Mouse (Mus musculus): Measurements from ENCODE around the gene Akr1b7. TPM values are rescaled to one million over a fixed set of nuclear protein-coding genes. Genes with fewer than 3 reads are reported as not detected.
"Not testable (repeated sequence)": the region's sequence is repeated elsewhere in the genome, so short reads cannot be mapped to it uniquely, and the experiment has no call there.

Gene Akr1b7
- 14.6 and 30.1 TPM in 2 replicates for polyA plus RNA-seq (2012; rRNA removed)

- Histone ChIP-seq H3K27me3 (ENCODE audit: control insufficient read depth, insufficient read depth, low read length) (no peaks in the 10 kb centered on the region), H3K4me3 (ENCODE audit: low read depth, low read length) (peak within 1 kb of the TSS; percentile 58), H3K36me3 (ENCODE audit: control insufficient read depth, insufficient read depth, low read length) (peaks cover 3% of the 10 kb centered on the region; the same call in 1 of the 2 replicates), H3K4me1 (ENCODE audit: control insufficient read depth, insufficient read depth, insufficient read length, low read length) (peaks cover 9% of the 10 kb centered on the region), H3K27ac (ENCODE audit: insufficient read depth, low read depth, low read length) (peak within 1 kb of the TSS; percentile 94)
- WGBS: 21% methylated on average over 6 of the region's 6 CpGs
- TF ChIP-seq POLR2A (IDR thresholded peaks at IDR 0.05; ENCODE audit: low read depth, low read length) (no peak), CTCF (IDR thresholded peaks at IDR 0.05; ENCODE audit: extremely low read depth, insufficient read length, insufficient replicate concordance, low read depth, low read length) (no peak)
Measured at GRCm38 (mm10) chr6:34412023-34412422, at the start of gene Akr1b7. Akr1b7 (plus strand) TSS chr6:34412334.

GRCm38 (mm10) chr6:34364217-34365136 is 47.7 kb upstream of the Akr1b7 start:
- Histone ChIP-seq H3K27me3 (ENCODE audit: control insufficient read depth, insufficient read depth, low read length) (no peaks in the 10 kb centered on the region), H3K4me3 (ENCODE audit: low read depth, low read length) (no peak overlapping the region), H3K27ac (ENCODE audit: insufficient read depth, low read depth, low read length) (no peak overlapping the region), H3K36me3 (ENCODE audit: control insufficient read depth, insufficient read depth, low read length) (no peaks in the 10 kb centered on the region), H3K4me1 (ENCODE audit: control insufficient read depth, insufficient read depth, insufficient read length, low read length) (no peaks in the 10 kb centered on the region)
- TF ChIP-seq CTCF (IDR thresholded peaks at IDR 0.05; ENCODE audit: extremely low read depth, insufficient read length, insufficient replicate concordance, low read depth, low read length): peak; percentile 9; the same call in 1 of the 2 replicates
- TF ChIP-seq POLR2A (IDR thresholded peaks at IDR 0.05; ENCODE audit: low read depth, low read length): no peak
- whole genome bisulfite sequencing: 81% methylated on average over 12 of the region's 12 CpGs

- Histone ChIP-seq H3K27ac (ENCODE audit: insufficient read depth, low read depth, low read length) (no peak overlapping the region), H3K36me3 (ENCODE audit: control insufficient read depth, insufficient read depth, low read length) (no peaks in the 10 kb centered on the region), H3K4me3 (ENCODE audit: low read depth, low read length) (no peak overlapping the region), H3K27me3 (ENCODE audit: control insufficient read depth, insufficient read depth, low read length) (no peaks in the 10 kb centered on the region), H3K4me1 (ENCODE audit: control insufficient read depth, insufficient read depth, insufficient read length, low read length) (no peaks in the 10 kb centered on the region)
- 76% methylated on average over 9 of the region's 9 CpGs for WGBS
- TF ChIP-seq POLR2A (IDR thresholded peaks at IDR 0.05; ENCODE audit: low read depth, low read length) (no peak), CTCF (IDR thresholded peaks at IDR 0.05; ENCODE audit: extremely low read depth, insufficient read length, insufficient replicate concordance, low read depth, low read length) (no peak)
Measured at GRCm38 (mm10) chr6:34367998-34368397, 44.1 kb upstream of the Akr1b7 start.

GRCm38 (mm10) chr6:34370081-34370480 is 42.1 kb upstream of the Akr1b7 start:
- Histone ChIP-seq H3K36me3 (ENCODE audit: control insufficient read depth, insufficient read depth, low read length) (no peaks in the 10 kb centered on the region), H3K4me1 (ENCODE audit: control insufficient read depth, insufficient read depth, insufficient read length, low read length) (no peaks in the 10 kb centered on the region), H3K4me3 (ENCODE audit: low read depth, low read length) (no peak overlapping the region), H3K27ac (ENCODE audit: insufficient read depth, low read depth, low read length) (no peak overlapping the region), H3K27me3 (ENCODE audit: control insufficient read depth, insufficient read depth, low read length) (no peaks in the 10 kb centered on the region)
- no peak for TF ChIP-seq CTCF (IDR thresholded peaks at IDR 0.05; ENCODE audit: extremely low read depth, insufficient read length, insufficient replicate concordance, low read depth, low read length)
- no peak for TF ChIP-seq POLR2A (IDR thresholded peaks at IDR 0.05; ENCODE audit: low read depth, low read length)
- WGBS: 76% methylated on average over 8 of the region's 8 CpGs

- Histone ChIP-seq H3K4me3 (ENCODE audit: low read depth, low read length) (no peak overlapping the region), H3K27ac (ENCODE audit: insufficient read depth, low read depth, low read length) (no peak overlapping the region), H3K36me3 (ENCODE audit: control insufficient read depth, insufficient read depth, low read length) (no peaks in the 10 kb centered on the region), H3K27me3 (ENCODE audit: control insufficient read depth, insufficient read depth, low read length) (no peaks in the 10 kb centered on the region), H3K4me1 (ENCODE audit: control insufficient read depth, insufficient read depth, insufficient read length, low read length) (no peaks in the 10 kb centered on the region)
- TF ChIP-seq POLR2A (IDR thresholded peaks at IDR 0.05; ENCODE audit: low read depth, low read length): no peak
- TF ChIP-seq CTCF (IDR thresholded peaks at IDR 0.05; ENCODE audit: extremely low read depth, insufficient read length, insufficient replicate concordance, low read depth, low read length): peak; percentile 29; the same call in 1 of the 2 replicates
- 21% methylated on average over 18 of the region's 18 CpGs for WGBS
Measured at GRCm38 (mm10) chr6:34371700-34372351, 40.3 kb upstream of the Akr1b7 start.

GRCm38 (mm10) chr6:34373841-34374240 is 38.3 kb upstream of the Akr1b7 start:
- Histone ChIP-seq H3K36me3 (ENCODE audit: control insufficient read depth, insufficient read depth, low read length) (no peaks in the 10 kb centered on the region), H3K4me3 (ENCODE audit: low read depth, low read length) (peak overlapping the region; percentile 45), H3K27me3 (ENCODE audit: control insufficient read depth, insufficient read depth, low read length) (no peaks in the 10 kb centered on the region), H3K4me1 (ENCODE audit: control insufficient read depth, insufficient read depth, insufficient read length, low read length) (no peaks in the 10 kb centered on the region), H3K27ac (ENCODE audit: insufficient read depth, low read depth, low read length) (no peak overlapping the region)
- WGBS: 57% methylated on average over 7 of the region's 7 CpGs
- no peak for TF ChIP-seq POLR2A (IDR thresholded peaks at IDR 0.05; ENCODE audit: low read depth, low read length)
- TF ChIP-seq CTCF (IDR thresholded peaks at IDR 0.05; ENCODE audit: extremely low read depth, insufficient read length, insufficient replicate concordance, low read depth, low read length): no peak

- not testable (repeated sequence) for H3K36me3 ChIP-seq (ENCODE audit: control insufficient read depth, insufficient read depth, low read length); H3K4me3 ChIP-seq (ENCODE audit: low read depth, low read length); H3K4me1 ChIP-seq (ENCODE audit: control insufficient read depth, insufficient read depth, insufficient read length, low read length); H3K27ac ChIP-seq (ENCODE audit: insufficient read depth, low read depth, low read length); H3K27me3 ChIP-seq (ENCODE audit: control insufficient read depth, insufficient read depth, low read length)
- WGBS: 82% methylated on average over 5 of the region's 5 CpGs
Measured at GRCm38 (mm10) chr6:34375888-34376287, 36.2 kb upstream of the Akr1b7 start.

Data from small intestine, adult 2 months (tissue).